Mouse (Mus musculus) lung, postnatal 0 days (tissue): ENCODE data around the gene Abcf1. TPM values are rescaled to one million over a fixed set of nuclear protein-coding genes. Genes with fewer than 3 reads are reported as not detected.

ENCODE experiments used
- ATAC-seq: fragments of 200-750 bp; cut with Nextera tagmentation; 2 replicates; pipeline ENCODE4 v1.8.0; 2017; ENCODE audit warnings: moderate library complexity
- DNase-seq: peaks from one replicate; pipeline ENCODE4 v3.0.0-alpha.2; 2016; ENCODE audit warnings: low spot score
- H3K27ac ChIP-seq: fragments of 300-500 bp; sonication (generic); 2 replicates; pipeline ENCODE4 v1.5.1; 2014; ENCODE audit warnings: antibody characterized with exemption, mild to moderate bottlenecking, low read length, mixed read lengths
- H3K27me3 ChIP-seq: fragments of 300-500 bp; sonication (generic); replicated peaks from 2 replicates; pipeline ENCODE4 v1.6.1; 2014; ENCODE audit warnings: low read length, mixed read lengths; ENCODE audit not compliant: insufficient read depth
- H3K36me3 ChIP-seq: fragments of 300-500 bp; sonication (generic); 2 replicates; pipeline ENCODE4 v1.6.1; 2014; ENCODE audit warnings: low read length, mixed read lengths; ENCODE audit not compliant: insufficient read depth
- H3K4me1 ChIP-seq: fragments of 300-500 bp; sonication (generic); 2 replicates; pipeline ENCODE4 v1.6.1; 2014; ENCODE audit warnings: antibody characterized with exemption, low read depth, low read length, mixed read lengths; ENCODE audit not compliant: insufficient read depth
- H3K4me2 ChIP-seq: fragments of 300-500 bp; sonication (generic); replicated peaks from 2 replicates; pipeline ENCODE4 v1.6.1; 2014; ENCODE audit warnings: low read depth, mild to moderate bottlenecking, low read length, moderate library complexity, mixed read lengths
- H3K4me3 ChIP-seq: fragments of 300-500 bp; sonication (generic); 2 replicates; pipeline ENCODE4 v1.5.1; 2014; ENCODE audit warnings: low read depth, low read length
- H3K9ac ChIP-seq: fragments of 300-500 bp; sonication (generic); replicated peaks from 2 replicates; pipeline ENCODE4 v1.6.1; 2014; ENCODE audit warnings: low read depth, mild to moderate bottlenecking
- H3K9me3 ChIP-seq: fragments of 300-500 bp; sonication (generic); 2 replicates; pipeline ENCODE4 v1.6.1; 2016; ENCODE audit warnings: low read length, mixed read lengths
- CTCF ChIP-seq: IDR thresholded peaks from 2 replicates; pipeline ENCODE4 v1.5.1; 2016; ENCODE audit warnings: antibody characterized with exemption, mild to moderate bottlenecking
- EP300 ChIP-seq: IDR thresholded peaks from 2 replicates; pipeline ENCODE4 v1.6.1; 2016; ENCODE audit warnings: antibody characterized with exemption, mild to moderate bottlenecking, control low read depth
- WGBS: fragments of 180-500 bp; shearing (Covaris S2); extraction: QIAGEN DNeasy Blood & Tissue Kit; methylation state at CpG from one replicate; pipeline ENCODE4 v1.1.7; 2014; 5-methylcytosine and 5-hydroxymethylcytosine counted together
- polyA plus RNA-seq: library from polyadenylated mRNA; unstranded; fragments of >200 nt; fragmentation: Nextera tagmentation; extraction: Ambion mirVana; gene quantifications from 2 replicates; pipeline ENCODE4 v1.2.1, GENCODE M21; 2015

Abcf1 gene
- polyA plus RNA-seq, 1 experiment from 2014 or later, result 61.2 TPM

DNA sequence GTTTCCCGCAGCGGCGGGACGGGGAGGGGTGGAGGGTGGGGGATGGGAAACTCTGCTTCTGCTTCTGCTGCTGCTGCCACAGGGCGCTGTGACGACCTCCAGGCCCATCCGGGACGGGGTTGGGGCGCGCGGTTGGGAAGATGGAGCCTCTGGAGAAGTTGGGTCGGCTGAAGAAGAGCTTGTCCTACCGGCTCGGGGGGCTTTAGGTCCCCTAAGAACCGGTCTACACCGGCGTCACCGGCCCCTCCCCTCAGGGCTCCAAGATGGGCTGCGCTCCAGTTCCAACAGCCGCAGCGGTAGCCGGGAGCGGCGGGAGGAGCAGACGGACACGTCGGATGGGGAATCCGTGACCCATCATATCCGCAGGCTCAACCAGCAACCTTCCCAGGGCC, 10.8 kb upstream of the Abcf1 start:
- under 1% methylated on average over 23 of the region's 29 CpGs for WGBS
- peak overlapping the region; percentile 93 for H3K27ac ChIP-seq
- H3K36me3 ChIP-seq, result peaks cover 10% of the 10 kb centered on the region; the same call in 1 of the 2 replicates
- no peaks in the 10 kb centered on the region for H3K27me3 ChIP-seq
- H3K4me3 ChIP-seq, result peak overlapping the region; percentile 88
- peak overlapping the region; percentile 88 for H3K4me2 ChIP-seq
- TF ChIP-seq EP300 (no peak), CTCF (no peak)
- peak; percentile 10 for ATAC-seq
- H3K4me1 ChIP-seq, result peaks cover 10% of the 10 kb centered on the region; the same call in 1 of the 2 replicates
- H3K9ac ChIP-seq, result peak overlapping the region; percentile 76
- no peaks in the 10 kb centered on the region for H3K9me3 ChIP-seq
- DNase-seq, result peak; percentile 56

DNA sequence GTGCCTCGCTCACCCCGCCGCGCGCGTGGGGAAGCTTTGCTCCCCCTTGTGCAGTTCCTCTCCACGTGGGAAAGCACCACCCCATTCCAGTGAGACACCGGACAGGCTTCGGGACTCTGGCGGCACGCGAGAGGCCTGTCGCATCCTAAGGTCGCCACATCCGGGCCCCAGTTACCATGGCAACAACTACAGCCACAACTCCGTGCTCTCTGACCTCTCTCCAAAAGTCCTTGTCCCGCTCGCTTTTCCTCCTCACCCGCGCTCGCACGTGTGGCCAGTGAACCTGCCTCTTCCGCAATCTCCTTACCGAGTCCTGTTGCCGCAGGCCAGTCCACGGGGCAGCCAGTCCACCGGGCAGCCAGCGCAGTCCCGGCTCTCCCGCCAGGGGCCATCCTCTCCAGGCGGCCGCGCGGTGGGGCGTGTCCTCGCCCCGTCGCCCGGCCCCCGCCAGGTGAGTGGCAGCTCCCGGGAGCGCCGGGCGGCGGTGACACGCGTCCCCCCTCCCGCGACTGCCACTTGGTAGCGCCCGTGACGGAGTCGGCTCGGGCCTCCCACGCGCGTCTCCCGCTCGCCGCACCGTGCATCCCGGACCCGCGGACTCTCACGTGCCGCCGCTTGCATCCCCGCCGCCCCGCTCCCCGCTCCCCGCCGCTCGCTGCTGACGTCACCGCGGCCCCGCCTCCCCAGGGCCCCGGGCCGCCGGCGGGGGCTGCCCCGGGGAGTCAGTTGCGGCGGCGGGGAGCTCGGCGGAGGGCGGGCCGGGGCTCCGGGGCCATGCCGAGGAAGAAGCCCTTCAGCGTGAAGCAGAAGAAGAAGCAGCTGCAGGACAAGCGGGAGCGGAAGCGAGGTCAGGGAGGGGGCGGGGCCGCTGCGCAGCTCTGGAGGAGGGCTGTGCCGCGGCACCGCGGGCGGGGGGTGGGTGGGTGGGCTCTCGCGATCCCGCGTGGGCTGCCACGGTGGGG, 10.1 kb upstream of the Abcf1 start, which contains the start of the genes Gnl1 and Prr3:
Gene Gnl1, plus strand, starts transcription at position 451 of the 962 bp plus-strand sequence.
Gene Prr3, minus strand, starts transcription at position 836 of the 962 bp plus-strand sequence.
- WGBS, result under 1% methylated on average over 75 of the region's 109 CpGs
- DNase-seq, result peak; percentile 97

DNA sequence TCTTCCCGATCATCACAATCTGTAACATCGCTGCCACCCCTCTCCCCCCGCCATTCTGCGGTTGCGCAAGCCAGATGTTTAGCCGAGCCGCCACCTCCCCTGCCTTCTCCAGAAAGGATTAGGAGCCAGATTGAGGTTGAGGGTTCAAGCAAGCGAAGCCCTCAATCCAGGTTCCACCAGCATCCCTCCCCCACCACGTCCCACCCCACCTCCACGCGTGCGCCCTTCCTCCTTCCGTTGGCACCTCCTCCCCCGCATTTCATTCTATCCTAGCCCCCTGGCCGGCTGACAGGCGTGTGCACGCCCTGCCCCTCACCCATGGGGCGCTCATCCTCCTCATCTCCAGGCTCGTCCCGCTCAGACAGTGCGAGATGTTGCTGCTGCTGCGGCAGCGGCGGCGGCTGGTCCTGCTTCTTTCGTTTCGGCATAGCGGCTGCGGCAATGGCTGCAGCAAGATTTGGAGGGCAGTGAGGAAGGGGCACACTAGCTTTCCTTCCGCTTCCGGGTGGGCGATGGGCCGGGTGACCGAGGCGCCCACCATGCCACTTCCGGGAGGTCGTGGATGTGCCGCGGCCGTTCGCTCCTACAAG, 9.3 kb upstream of the Abcf1 start:
- ATAC-seq, result peak; percentile 66
- Histone ChIP-seq H3K9ac (peak overlapping the region; percentile 76), H3K4me1 (peaks cover 10% of the 10 kb centered on the region; the same call in 1 of the 2 replicates), H3K27me3 (no peaks in the 10 kb centered on the region), H3K4me3 (peak overlapping the region; percentile 88), H3K4me2 (peak overlapping the region; percentile 88), H3K9me3 (no peaks in the 10 kb centered on the region), H3K27ac (peak overlapping the region; percentile 93), H3K36me3 (peaks cover 10% of the 10 kb centered on the region; the same call in 1 of the 2 replicates)
- DNase-seq, result peak; percentile 27
- WGBS, result under 1% methylated on average over 41 of the region's 41 CpGs
- TF ChIP-seq CTCF (peak; percentile 8; the same call in 1 of the 2 replicates), EP300 (no peak)

More for the DNA sequence above, 10.1 kb upstream of the Abcf1 start, which contains the start of the genes Gnl1 and Prr3:
- H3K9me3 ChIP-seq, result no peaks in the 10 kb centered on the region
- TF ChIP-seq EP300 (no peak; the same call in 1 of the 2 replicates), CTCF (peak; percentile 44)
- no peaks in the 10 kb centered on the region for H3K27me3 ChIP-seq
- peaks cover 10% of the 10 kb centered on the region; the same call in 1 of the 2 replicates for H3K36me3 ChIP-seq
- peak within 1 kb of the TSS; percentile 93 for H3K27ac ChIP-seq
- peak; percentile 89 for ATAC-seq
- peak within 1 kb of the TSS; percentile 76 for H3K9ac ChIP-seq
- H3K4me1 ChIP-seq, result peaks cover 10% of the 10 kb centered on the region; the same call in 1 of the 2 replicates
- peak within 1 kb of the TSS; percentile 88 for H3K4me3 ChIP-seq
- peak within 1 kb of the TSS; percentile 88 for H3K4me2 ChIP-seq

DNA sequence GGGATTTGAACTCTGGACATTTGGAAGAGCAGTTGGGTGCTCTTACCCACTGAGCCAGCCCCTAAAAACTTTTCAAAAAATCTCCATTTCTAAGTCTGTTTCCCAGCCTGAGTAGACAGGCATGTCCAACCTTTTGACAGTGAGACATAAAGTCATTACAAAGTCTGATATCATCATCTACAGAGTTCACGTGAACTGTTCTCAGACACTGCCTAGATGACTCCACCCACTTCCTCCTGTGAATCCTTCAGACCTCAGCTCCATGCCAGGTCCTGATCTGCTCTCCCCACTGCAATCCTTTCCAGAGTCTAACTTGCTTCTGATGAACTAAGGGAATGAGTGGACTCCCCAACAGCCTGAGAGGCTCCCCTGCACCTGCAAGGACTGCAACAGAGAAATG, 2.6 kb upstream of the Abcf1 start:
- 47% methylated on average over 1 of the region's 1 CpGs for WGBS
- H3K4me1 ChIP-seq, result peaks cover 8% of the 10 kb centered on the region; the same call in 1 of the 2 replicates
- no peak overlapping the region for H3K27ac ChIP-seq
- no peaks in the 10 kb centered on the region for H3K36me3 ChIP-seq
- no peak overlapping the region for H3K9ac ChIP-seq
- DNase-seq (peak; percentile 42), ATAC-seq (no peak)
- no peak overlapping the region for H3K4me3 ChIP-seq
- H3K27me3 ChIP-seq, result no peaks in the 10 kb centered on the region
- H3K9me3 ChIP-seq, result no peaks in the 10 kb centered on the region
- no peak for TF ChIP-seq CTCF
- no peak for TF ChIP-seq EP300
- H3K4me2 ChIP-seq, result no peak overlapping the region

GRCm38 (mm10) chr17:35967621-35968020, 1.9 kb downstream of the Abcf1 start:
- WGBS, result 88% methylated on average over 2 of the region's 2 CpGs
- Histone ChIP-seq H3K9ac (no peak overlapping the region), H3K4me1 (peaks cover 8% of the 10 kb centered on the region; the same call in 1 of the 2 replicates), H3K36me3 (peaks cover 11% of the 10 kb centered on the region; the same call in 1 of the 2 replicates), H3K4me3 (no peak overlapping the region), H3K4me2 (no peak overlapping the region), H3K27me3 (no peaks in the 10 kb centered on the region), H3K27ac (no peak overlapping the region), H3K9me3 (no peaks in the 10 kb centered on the region)
- ATAC-seq (no peak), DNase-seq (no peak)
- TF ChIP-seq CTCF (no peak), EP300 (no peak)

GRCm38 (mm10) chr17:35963279-35963678, 6.3 kb downstream of the Abcf1 start:
- Histone ChIP-seq H3K9ac (no peak overlapping the region), H3K4me2 (no peak overlapping the region), H3K27ac (no peak overlapping the region), H3K27me3 (no peaks in the 10 kb centered on the region), H3K9me3 (no peaks in the 10 kb centered on the region), H3K36me3 (peaks cover 44% of the 10 kb centered on the region; the same call in 1 of the 2 replicates), H3K4me3 (no peak overlapping the region), H3K4me1 (no peaks in the 10 kb centered on the region)
- DNase-seq (no peak), ATAC-seq (no peak)
- WGBS, result 86% methylated on average over 10 of the region's 10 CpGs
- no peak for TF ChIP-seq CTCF
- no peak for TF ChIP-seq EP300
